Mouse (Mus musculus) A20 (cell line): ENCODE data around the gene Lig1.
A peak's percentile ranks its signal among the peaks of the same experiment; 100 is the strongest.
"Not testable (repeated sequence)": the region's sequence is repeated elsewhere in the genome, so short reads cannot be mapped to it uniquely, and the experiment has no call there.

Experiments used
- DNase-seq: peaks from one replicate; pipeline ENCODE4 v3.0.0-alpha.2; 2011; ENCODE audit warnings: low read depth, low spot score

Gene Lig1

GRCm38 (mm10) chr7:13277081-13277480, at the start of gene Lig1:
Gene Lig1 (plus strand): TSS chr7:13277283.
- DNase-seq = no peak

- no peak for DNase-seq
Measured at GRCm38 (mm10) chr7:13260746-13261700, 16.1 kb upstream of the Lig1 start.

GRCm38 (mm10) chr7:13263851-13264250, 13.2 kb upstream of the Lig1 start:
- DNase-seq = no peak

- peak; percentile 51 for DNase-seq
Measured at GRCm38 (mm10) chr7:13264396-13264795, 12.7 kb upstream of the Lig1 start.

- no peak for DNase-seq
Measured at GRCm38 (mm10) chr7:13268749-13269260, 8.3 kb upstream of the Lig1 start.

GRCm38 (mm10) chr7:13269394-13269793, 7.7 kb upstream of the Lig1 start:
- peak; percentile 28 for DNase-seq

- DNase-seq = no peak
Measured at GRCm38 (mm10) chr7:13271704-13272103, 5.4 kb upstream of the Lig1 start.

- no peak for DNase-seq
Measured at GRCm38 (mm10) chr7:13277833-13278232, 750 bp downstream of the Lig1 start.

GRCm38 (mm10) chr7:13278308-13278891, 1.3 kb downstream of the Lig1 start, which contains the start of gene Zswim9:
Gene Zswim9 (minus strand): TSS chr7:13278721.
- DNase-seq = peak; percentile 97

GRCm38 (mm10) chr7:13278957-13279356, 1.9 kb downstream of the Lig1 start:
- DNase-seq = not testable (repeated sequence)

- DNase-seq = peak; percentile 33
Measured at GRCm38 (mm10) chr7:13288621-13289020, 11.5 kb downstream of the Lig1 start.

GRCm38 (mm10) chr7:13290041-13290675, 13.1 kb downstream of the Lig1 start:
- DNase-seq = no peak

- DNase-seq = no peak
Measured at GRCm38 (mm10) chr7:13291370-13291769, 14.3 kb downstream of the Lig1 start.

GRCm38 (mm10) chr7:13293878-13294855, 17.1 kb downstream of the Lig1 start:
- no peak for DNase-seq

- DNase-seq = no peak
Measured at GRCm38 (mm10) chr7:13295256-13295655, 18.2 kb downstream of the Lig1 start.

GRCm38 (mm10) chr7:13297636-13298035, 20.6 kb downstream of the Lig1 start:
- DNase-seq = no peak

- no peak for DNase-seq
Measured at GRCm38 (mm10) chr7:13298821-13299220, 21.7 kb downstream of the Lig1 start.

GRCm38 (mm10) chr7:13301643-13302042, 24.6 kb downstream of the Lig1 start:
- no peak for DNase-seq

GRCm38 (mm10) chr7:13302780-13303179, 25.7 kb downstream of the Lig1 start:
- peak; percentile 12 for DNase-seq

GRCm38 (mm10) chr7:13303372-13303771, 26.3 kb downstream of the Lig1 start:
- no peak for DNase-seq

GRCm38 (mm10) chr7:13309407-13309806, 32.3 kb downstream of the Lig1 start:
- DNase-seq = no peak
